Mouse (Mus musculus) midbrain, embryonic 14.5 days (tissue): ENCODE data around the gene Vasp. TPM values are rescaled to one million over a fixed set of nuclear protein-coding genes. Genes with fewer than 3 reads are reported as not detected.

Experiments
- ATAC-seq: fragments of 200-750 bp; cut with Nextera tagmentation; 2 replicates; pipeline ENCODE4 v1.8.0; 2017; ENCODE audit warnings: moderate number of reproducible peaks, moderate library complexity; ENCODE audit not compliant: low FRiP score, low TSS enrichment
- DNase-seq: peaks from one replicate; pipeline ENCODE4 v3.0.0-alpha.2; 2015
- H3K27ac ChIP-seq: fragments of 300-500 bp; sonication (generic); replicated peaks from 2 replicates; pipeline ENCODE4 v1.5.1; 2014; ENCODE audit warnings: mild to moderate bottlenecking, low read depth, low read length, moderate library complexity
- H3K27me3 ChIP-seq: fragments of 300-500 bp; sonication (generic); 2 replicates; pipeline ENCODE4 v1.6.1; 2014; ENCODE audit warnings: low read length, control low read depth, mixed read lengths; ENCODE audit not compliant: control insufficient read depth, insufficient read depth
- H3K36me3 ChIP-seq: fragments of 300-500 bp; sonication (generic); 2 replicates; pipeline ENCODE4 v1.6.1; 2014; ENCODE audit warnings: low read length, control low read depth; ENCODE audit not compliant: control insufficient read depth, insufficient read depth
- H3K4me1 ChIP-seq: fragments of 300-500 bp; sonication (generic); 2 replicates; pipeline ENCODE4 v1.6.1; 2014; ENCODE audit warnings: mild to moderate bottlenecking, antibody characterized with exemption, low read length, control low read depth; ENCODE audit not compliant: control insufficient read depth, insufficient read depth
- H3K4me2 ChIP-seq: fragments of 300-500 bp; sonication (generic); 2 replicates; pipeline ENCODE4 v1.6.1; 2014; ENCODE audit warnings: mild to moderate bottlenecking, low read length, moderate library complexity
- H3K4me3 ChIP-seq: fragments of 300-500 bp; sonication (generic); replicated peaks from 2 replicates; pipeline ENCODE4 v1.5.1; 2014; ENCODE audit warnings: low read depth, low read length
- H3K9ac ChIP-seq: fragments of 300-500 bp; sonication (generic); replicated peaks from 2 replicates; pipeline ENCODE4 v1.6.1; 2014; ENCODE audit warnings: mild to moderate bottlenecking, low read length, moderate library complexity
- H3K9me3 ChIP-seq: fragments of 300-500 bp; sonication (generic); 2 replicates; pipeline ENCODE4 v1.6.1; 2016; ENCODE audit warnings: low read length, control low read depth, mixed read lengths; ENCODE audit not compliant: control insufficient read depth
- WGBS: fragments of 180-500 bp; shearing (Covaris S2); extraction: QIAGEN DNeasy Blood & Tissue Kit; methylation state at CpG from one replicate; pipeline ENCODE4 v1.1.7; 2014; 5-methylcytosine and 5-hydroxymethylcytosine counted together
- polyA plus RNA-seq: library from polyadenylated mRNA; unstranded; fragments of >200 nt; fragmentation: Nextera tagmentation; extraction: Ambion mirVana; gene quantifications from 2 replicates; pipeline ENCODE4 v1.2.1, GENCODE M21; 2014

Vasp gene
- polyA plus RNA-seq, 1 experiment from 2014 or later, result 28.9 TPM

GRCm38 (mm10) chr7:19299194-19299593, 27.6 kb upstream of the Vasp start:
- Histone ChIP-seq H3K36me3 (peaks cover 22% of the 10 kb centered on the region), H3K9ac (no peak overlapping the region), H3K27me3 (peaks cover 25% of the 10 kb centered on the region), H3K9me3 (no peaks in the 10 kb centered on the region), H3K4me3 (no peak overlapping the region), H3K4me1 (peaks cover 6% of the 10 kb centered on the region), H3K27ac (no peak overlapping the region), H3K4me2 (no peak overlapping the region)
- DNase-seq (peak; percentile 80), ATAC-seq (no peak)
- 26% methylated on average over 3 of the region's 3 CpGs for WGBS

DNA sequence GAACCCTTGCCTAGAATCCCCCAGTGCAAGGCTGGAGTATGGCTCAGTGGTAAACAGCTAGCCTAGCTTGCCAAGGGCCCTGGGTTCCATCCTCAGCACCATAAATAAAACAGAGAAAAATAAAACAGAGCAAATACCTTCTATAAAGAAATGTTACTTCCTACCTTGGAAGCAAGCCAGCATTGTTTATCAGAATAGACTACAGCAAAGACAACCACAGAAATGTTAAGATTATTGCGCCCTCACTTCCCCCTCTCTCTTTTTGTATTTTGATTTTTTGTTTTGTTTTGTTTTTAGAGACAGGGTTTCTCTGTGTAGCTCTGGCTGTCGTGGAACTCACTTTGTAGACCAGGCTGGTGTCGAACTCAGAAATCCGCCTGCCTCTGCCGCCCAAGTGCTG, 26.2 kb upstream of the Vasp start:
- peaks cover 36% of the 10 kb centered on the region for H3K36me3 ChIP-seq
- H3K9ac ChIP-seq, result no peak overlapping the region
- no peaks in the 10 kb centered on the region for H3K9me3 ChIP-seq
- peaks cover 11% of the 10 kb centered on the region; the same call in 1 of the 2 replicates for H3K27me3 ChIP-seq
- no peak overlapping the region for H3K27ac ChIP-seq
- ATAC-seq, result no peak
- 92% methylated on average over 5 of the region's 5 CpGs for WGBS
- no peak overlapping the region for H3K4me2 ChIP-seq
- H3K4me1 ChIP-seq, result peaks cover 6% of the 10 kb centered on the region
- DNase-seq, result no peak
- no peak overlapping the region for H3K4me3 ChIP-seq

DNA sequence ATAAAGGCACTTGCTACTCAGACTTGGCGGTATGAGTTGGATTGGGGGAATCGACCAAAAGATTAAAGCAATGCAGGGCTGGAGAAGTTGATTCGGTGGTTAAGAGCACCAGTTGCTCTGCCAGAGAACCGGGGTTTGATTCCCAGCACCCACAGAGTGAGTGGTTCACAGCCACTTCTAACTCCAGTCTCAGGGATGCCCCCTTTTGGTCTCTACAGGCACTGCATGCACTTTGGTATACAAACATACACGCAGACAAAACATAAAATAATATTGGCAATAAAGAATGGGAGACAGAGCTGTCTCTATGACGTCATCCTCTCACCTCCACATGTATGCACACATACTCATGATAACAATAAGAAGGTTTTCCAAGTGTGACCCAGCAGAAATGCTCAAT, 25.4 kb upstream of the Vasp start:
- H3K4me1 ChIP-seq, result peaks cover 6% of the 10 kb centered on the region
- H3K4me2 ChIP-seq, result no peak overlapping the region
- H3K27ac ChIP-seq, result no peak overlapping the region
- H3K36me3 ChIP-seq, result peaks cover 37% of the 10 kb centered on the region
- H3K27me3 ChIP-seq, result peaks cover 3% of the 10 kb centered on the region; the same call in 1 of the 2 replicates
- ATAC-seq (no peak), DNase-seq (no peak)
- no peaks in the 10 kb centered on the region for H3K9me3 ChIP-seq
- no peak overlapping the region for H3K9ac ChIP-seq
- no peak overlapping the region for H3K4me3 ChIP-seq
- 92% methylated on average over 6 of the region's 6 CpGs for WGBS

DNA sequence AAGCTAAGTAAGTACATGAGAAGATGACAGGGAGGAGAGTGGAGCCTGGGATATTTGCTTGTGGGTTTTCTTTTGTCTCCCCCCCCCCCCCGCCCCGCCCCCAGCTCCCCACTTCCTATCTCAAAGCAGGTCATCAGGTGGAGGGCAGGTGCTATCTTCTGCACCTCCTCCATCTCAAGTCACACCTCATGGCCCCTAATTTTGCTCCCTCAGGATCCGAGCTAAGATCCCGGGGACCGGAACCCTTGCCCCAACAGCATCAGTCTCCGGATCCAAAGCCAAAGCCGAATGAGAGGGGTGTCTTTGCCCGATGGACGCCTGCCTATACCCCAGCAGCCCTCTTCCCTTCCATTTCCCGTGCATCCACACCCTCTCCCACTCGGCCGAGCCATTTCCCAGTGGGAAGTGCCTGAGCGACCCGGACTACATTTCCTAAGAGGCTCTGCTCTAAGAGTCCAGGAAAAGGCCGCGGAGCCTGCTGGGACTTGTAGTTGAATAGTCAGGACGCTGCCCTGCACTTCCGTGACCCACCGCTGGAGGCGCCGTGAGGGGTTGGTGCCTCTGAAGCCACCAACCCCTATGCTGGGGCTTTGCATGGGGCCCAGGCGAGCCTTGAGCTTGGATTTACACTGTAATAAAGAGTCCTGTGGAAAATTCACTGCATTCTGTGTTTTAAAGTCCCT, 24.0 kb upstream of the Vasp start:
- Histone ChIP-seq H3K4me2 (peak overlapping the region; percentile 20), H3K9me3 (no peaks in the 10 kb centered on the region), H3K27ac (no peak overlapping the region; the same call in 1 of the 2 replicates), H3K9ac (no peak overlapping the region), H3K27me3 (no peaks in the 10 kb centered on the region), H3K4me3 (no peak overlapping the region), H3K36me3 (peaks cover 47% of the 10 kb centered on the region), H3K4me1 (peaks cover 10% of the 10 kb centered on the region)
- DNase-seq (peak; percentile 96), ATAC-seq (peak; percentile 61; the same call in 1 of the 2 replicates)
- 15% methylated on average over 20 of the region's 22 CpGs for WGBS

- peak; percentile 29; the same call in 1 of the 2 replicates for ATAC-seq
These were observed 19.5 kb upstream of the Vasp start for GRCm38 (mm10) chr7:19290969-19291596.

DNA sequence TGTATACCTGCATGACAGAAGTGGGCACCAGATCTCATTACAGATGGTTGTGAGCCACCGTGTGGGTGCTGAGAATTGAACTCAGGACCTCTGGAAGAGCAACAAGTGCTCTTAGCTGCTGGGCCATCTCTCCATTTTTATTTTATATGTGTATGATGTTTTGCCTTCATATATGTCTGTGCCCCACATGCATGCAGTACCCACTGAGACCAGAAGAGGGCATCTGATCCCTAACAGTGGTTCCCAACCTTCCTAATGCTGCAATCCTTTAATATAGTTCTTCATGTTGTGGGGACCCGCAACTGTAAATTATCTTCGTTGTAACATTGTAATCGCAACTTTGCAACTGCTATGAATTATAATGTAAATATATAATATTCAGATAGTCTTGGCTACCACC, 13.1 kb upstream of the Vasp start:
- Histone ChIP-seq H3K9ac (no peak overlapping the region), H3K9me3 (no peaks in the 10 kb centered on the region), H3K27me3 (peaks cover 18% of the 10 kb centered on the region), H3K4me2 (peak overlapping the region; percentile 83; the same call in 1 of the 2 replicates), H3K36me3 (peaks cover 32% of the 10 kb centered on the region), H3K4me1 (peaks cover 16% of the 10 kb centered on the region), H3K27ac (no peak overlapping the region), H3K4me3 (no peak overlapping the region)
- DNase-seq, result peak; percentile 81
- 28% methylated on average over 4 of the region's 4 CpGs for WGBS
- ATAC-seq, result no peak

More at GRCm38 (mm10) chr7:19290969-19291596, 19.5 kb upstream of the Vasp start:
- H3K9ac ChIP-seq, result peak overlapping the region; percentile 43; the same call in 1 of the 2 replicates
- peaks cover 11% of the 10 kb centered on the region for H3K4me1 ChIP-seq
- H3K4me3 ChIP-seq, result no peak overlapping the region
- 2% methylated on average over 19 of the region's 20 CpGs for WGBS
- H3K4me2 ChIP-seq, result peak overlapping the region; percentile 41
- H3K27ac ChIP-seq, result peak overlapping the region; percentile 37; the same call in 1 of the 2 replicates
- H3K27me3 ChIP-seq, result no peaks in the 10 kb centered on the region
- H3K36me3 ChIP-seq, result peaks cover 80% of the 10 kb centered on the region
- no peak for DNase-seq
- no peaks in the 10 kb centered on the region for H3K9me3 ChIP-seq

DNA sequence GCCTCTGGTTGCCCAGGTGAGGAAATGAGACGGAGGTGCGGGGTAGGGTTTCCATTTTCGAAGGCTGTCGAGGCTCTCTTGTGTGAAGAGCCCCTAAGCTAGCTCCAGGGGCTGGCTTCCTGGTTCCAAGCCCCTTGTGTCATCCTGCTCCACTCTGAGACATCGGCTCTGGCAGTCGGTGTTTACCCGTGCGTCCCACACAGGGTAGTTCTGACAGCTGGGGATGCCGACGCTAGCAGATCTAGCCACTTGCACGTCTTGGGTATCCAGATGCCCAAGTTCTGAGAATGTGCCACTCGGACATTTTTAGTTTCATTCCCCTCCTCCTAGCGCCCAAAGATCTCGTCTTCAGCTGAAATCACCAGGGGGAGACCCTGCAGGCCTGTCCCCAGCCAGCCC, 11.8 kb upstream of the Vasp start:
- DNase-seq, result no peak
- Histone ChIP-seq H3K4me2 (peak overlapping the region; percentile 83), H3K9ac (peak overlapping the region; percentile 99), H3K27ac (peak overlapping the region; percentile 96), H3K9me3 (no peaks in the 10 kb centered on the region), H3K36me3 (peaks cover 21% of the 10 kb centered on the region), H3K4me3 (peak overlapping the region; percentile 94), H3K4me1 (peaks cover 16% of the 10 kb centered on the region), H3K27me3 (peaks cover 31% of the 10 kb centered on the region)
- 0 out of 2 replicates have a peak, but pooled peaks have one; percentile 16 for ATAC-seq
- WGBS, result 17% methylated on average over 14 of the region's 14 CpGs

DNA sequence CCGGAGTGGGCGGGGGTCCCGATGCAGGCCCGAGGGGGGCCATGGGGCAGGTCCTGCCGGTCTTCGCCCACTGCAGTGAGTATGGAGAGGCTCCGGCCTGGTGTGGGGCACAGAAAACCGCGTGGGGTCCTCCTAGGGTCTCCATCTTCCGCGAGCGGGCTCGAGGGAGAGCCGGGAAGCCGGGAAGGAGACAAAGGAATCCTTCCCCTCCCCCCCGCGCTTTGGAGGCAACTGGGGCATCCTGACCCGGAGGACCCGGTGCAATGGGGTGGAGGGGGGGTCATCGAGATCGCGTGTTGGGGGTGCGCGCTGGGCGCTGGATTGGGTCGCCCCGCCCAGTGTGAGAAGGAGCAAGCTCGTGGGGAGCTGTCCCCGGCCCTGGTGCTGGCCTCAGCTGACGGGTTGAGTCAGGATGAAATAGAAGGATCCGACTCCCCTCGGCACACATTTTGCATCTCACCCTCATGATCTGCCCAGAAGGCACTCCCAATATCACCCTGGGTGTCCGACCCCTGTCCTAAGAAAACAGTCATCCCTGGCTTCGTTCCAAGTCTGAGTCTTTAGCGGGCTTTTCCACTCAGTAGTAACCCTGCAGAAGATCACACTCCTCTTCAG, 11.3 kb upstream of the Vasp start:
- peak; percentile 72 for ATAC-seq
- H3K4me3 ChIP-seq, result peak overlapping the region; percentile 94
- no peaks in the 10 kb centered on the region for H3K9me3 ChIP-seq
- peak overlapping the region; percentile 96 for H3K27ac ChIP-seq
- peak overlapping the region; percentile 99 for H3K9ac ChIP-seq
- DNase-seq, result peak; percentile 71
- H3K27me3 ChIP-seq, result peaks cover 36% of the 10 kb centered on the region
- 1% methylated on average over 34 of the region's 35 CpGs for WGBS
- H3K36me3 ChIP-seq, result peaks cover 16% of the 10 kb centered on the region
- peaks cover 16% of the 10 kb centered on the region for H3K4me1 ChIP-seq
- H3K4me2 ChIP-seq, result peak overlapping the region; percentile 83
